Comparison of ENCODE assay signal across 26 mouse cellular contexts in the genomic region with DNA sequence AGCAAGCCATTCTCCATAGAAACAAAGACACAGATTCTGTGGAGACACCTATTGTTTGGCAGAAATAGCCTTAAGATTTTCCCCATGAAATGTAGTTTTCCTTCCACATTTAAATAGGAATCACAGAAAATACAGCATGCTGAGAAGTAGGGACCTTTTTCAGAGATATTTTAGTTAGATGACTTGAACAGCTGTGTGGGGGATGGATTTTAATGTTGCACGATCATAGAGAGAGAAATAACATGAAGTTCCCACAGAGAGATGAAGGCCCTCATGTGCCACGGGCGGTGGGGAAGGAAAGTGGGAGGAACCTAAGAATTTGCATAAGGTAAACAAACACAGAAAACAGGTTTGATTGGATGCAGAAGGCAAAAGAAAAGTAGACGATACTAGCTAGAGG.
A peak's percentile ranks its signal among the peaks of the same experiment; 100 is the strongest.
DNase-seq lines count a peak whose midpoint lies in the region; ATAC-seq and TF ChIP-seq lines count a peak whose summit lies in the region.
"Had no signal": no experiment of that assay in that cellular context is flagged by ENCODE, and none has a peak within 500 bp of the region (broad histone marks: within the 10 kb centered on the region; RNA-seq: fewer than 3 reads in every experiment).

No protein-coding gene starts in this region.

- peak; percentile 48 for ATAC-seq in frontal cortex, adult (ENCODE audit: low TSS enrichment)
- ATAC-seq: activated CD4-positive, CD25-positive, alpha-beta regulatory T cell, adult 4 months; CD4-positive, CD25-positive, alpha-beta regulatory T cell, adult 4 months; forebrain, embryonic 14.5 days; forebrain, embryonic 16.5 days; Patski had no signal

- DNase-seq in frontal cortex, postnatal 36 days (ENCODE audit: low spot score in 2 of 2), result no peak
- DNase-seq in layer of hippocampus, adult 2 months (ENCODE audit: low spot score in 2 of 2), result peak in 1 of 2 experiments; percentile 42
- no peak for DNase-seq in layer of hippocampus, adult 11-12 months (ENCODE audit: low spot score)
- DNase-seq in brain, adult 2 months (ENCODE audit: low read depth, low spot score), result peak; percentile 61
- DNase-seq: adrenal gland, adult 8-10 months; adrenal gland, postnatal 14 days; adrenal gland, postnatal 36 days; B cell, adult 2 months; cerebellum, adult 11 months; cerebellum, adult 18-20 months; cerebellum, adult 8-10 months; cerebellum, adult 9-11 months; cerebellum, postnatal 14 days; cerebellum, postnatal 36 days; embryo, embryonic 11 days had no signal

- H3K27ac ChIP-seq in layer of hippocampus, adult 2 months, result peak overlapping the region; percentile 81
- H3K27ac ChIP-seq: embryonic facial prominence, embryonic 13.5 days; embryonic facial prominence, embryonic 15.5 days; forebrain, embryonic 10.5 days; forebrain, embryonic 12.5 days had no signal

- H3K4me3 ChIP-seq in layer of hippocampus, adult 2 months, result no peak overlapping the region
- H3K4me3 ChIP-seq: embryonic facial prominence, embryonic 13.5 days; embryonic facial prominence, embryonic 15.5 days; erythroblast, embryonic 14.5 days; forebrain, embryonic 10.5 days; forebrain, embryonic 12.5 days had no signal

- TF ChIP-seq CTCF in layer of hippocampus, adult 2 months (conservative IDR thresholded peaks at IDR 0.05), result no peak
